Mouse (Mus musculus) C2C12 (cell line): Measurements from ENCODE around the gene Phactr2. TPM values are rescaled to one million over a fixed set of nuclear protein-coding genes. Genes with fewer than 3 reads are reported as not detected.
"Not testable (repeated sequence)": the region's sequence is repeated elsewhere in the genome, so short reads cannot be mapped to it uniquely, and the experiment has no call there.

Experiments
- H3K27me3 ChIP-seq: one replicate; pipeline ENCODE4 v1.6.1; 2011; ENCODE audit not compliant: control insufficient read depth, insufficient read depth, insufficient read length
- H3K36me3 ChIP-seq: one replicate; pipeline ENCODE4 v1.6.1; 2011; ENCODE audit not compliant: control insufficient read depth, insufficient read depth
- H3K4me3 ChIP-seq: one replicate; pipeline ENCODE4 v1.5.1; 2011; ENCODE audit warnings: mild to moderate bottlenecking, control low read depth; ENCODE audit not compliant: poor library complexity, insufficient read depth, severe bottlenecking
- H3K79me2 ChIP-seq: one replicate; pipeline ENCODE4 v1.6.1; 2011; ENCODE audit not compliant: control insufficient read depth, insufficient read depth
- H3K79me3 ChIP-seq: one replicate; pipeline ENCODE4 v1.6.1; 2011; ENCODE audit warnings: low read depth, control low read depth
- H3ac ChIP-seq: one replicate; pipeline ENCODE3; 2011; ENCODE audit warnings: low read depth; ENCODE audit not compliant: control insufficient read depth, insufficient read length
- CEBPB ChIP-seq: IDR thresholded peaks from one replicate; pipeline ENCODE4 v1.6.1; 2011; ENCODE audit warnings: low read depth, mild to moderate bottlenecking, control low read depth, moderate library complexity
- CTCF ChIP-seq: IDR thresholded peaks from one replicate; pipeline ENCODE4 v1.5.1; 2011; ENCODE audit not compliant: control insufficient read depth, insufficient read depth, insufficient read length
- FOSL1 ChIP-seq: IDR thresholded peaks from one replicate; pipeline ENCODE4 v1.8.0; 2011; ENCODE audit warnings: mild to moderate bottlenecking, low read length; ENCODE audit not compliant: poor library complexity, insufficient read depth, severe bottlenecking
- MAX ChIP-seq: IDR thresholded peaks from one replicate; pipeline ENCODE4 v1.6.1; 2011; ENCODE audit warnings: mild to moderate bottlenecking, control low read depth
- MYOD1 ChIP-seq: IDR thresholded peaks from one replicate; pipeline ENCODE4 v1.6.1; 2011; ENCODE audit warnings: low read depth; ENCODE audit not compliant: control insufficient read depth, insufficient read length
- MYOG ChIP-seq: IDR thresholded peaks from one replicate; pipeline ENCODE4 v1.6.1; 2011; ENCODE audit not compliant: control insufficient read depth, insufficient read length; ENCODE audit errors: extremely low read depth
- USF1 ChIP-seq: IDR thresholded peaks from one replicate; pipeline ENCODE4 v1.6.1; 2011; ENCODE audit warnings: low read depth, mild to moderate bottlenecking, control low read depth, moderate library complexity
- polyA plus RNA-seq: library from polyadenylated mRNA; unstranded; fragments of >200 nt; fragmentation: generic; extraction: Trizol; gene quantifications from one replicate; pipeline ENCODE4 v1.2.1, GENCODE M21; 2012; ENCODE audit warnings: missing spikeins

Phactr2 gene
- polyA plus RNA-seq, 1 experiment, result not detected

- Histone ChIP-seq H3K4me3 (no peak overlapping the region), H3ac (no peak overlapping the region), H3K27me3 (peaks cover 45% of the 10 kb centered on the region), H3K79me3 (no peaks in the 10 kb centered on the region), H3K79me2 (no peaks in the 10 kb centered on the region), H3K36me3 (no peaks in the 10 kb centered on the region)
- no peak for TF ChIP-seq USF1
- TF ChIP-seq FOSL1, result no peak
- TF ChIP-seq MYOG, result no peak
- no peak for TF ChIP-seq MYOD1
- TF ChIP-seq CTCF, result no peak
- TF ChIP-seq CEBPB, result no peak
- no peak for TF ChIP-seq MAX
Measured at GRCm38 (mm10) chr10:13475121-13475520, 909 bp upstream of the Phactr2 start.

GRCm38 (mm10) chr10:13474568-13474955 lies 350 bp upstream of the Phactr2 start:
- TF ChIP-seq USF1 (no peak), MYOD1 (no peak), FOSL1 (no peak), CEBPB (no peak), CTCF (no peak), MYOG (no peak), MAX (no peak)
- no peaks in the 10 kb centered on the region for H3K79me3 ChIP-seq
- no peaks in the 10 kb centered on the region for H3K36me3 ChIP-seq
- peak overlapping the region; percentile 30 for H3ac ChIP-seq
- no peaks in the 10 kb centered on the region for H3K79me2 ChIP-seq
- H3K27me3 ChIP-seq, result peaks cover 50% of the 10 kb centered on the region
- H3K4me3 ChIP-seq, result no peak overlapping the region

GRCm38 (mm10) chr10:13473287-13473832 lies 852 bp downstream of the Phactr2 start:
- Histone ChIP-seq H3ac (no peak overlapping the region), H3K27me3 (peaks cover 51% of the 10 kb centered on the region), H3K79me2 (no peaks in the 10 kb centered on the region), H3K4me3 (no peak overlapping the region), H3K79me3 (no peaks in the 10 kb centered on the region), H3K36me3 (no peaks in the 10 kb centered on the region)
- TF ChIP-seq CEBPB, result no peak
- no peak for TF ChIP-seq MAX
- TF ChIP-seq MYOG, result no peak
- no peak for TF ChIP-seq CTCF
- TF ChIP-seq MYOD1, result no peak
- no peak for TF ChIP-seq FOSL1
- no peak for TF ChIP-seq USF1

GRCm38 (mm10) chr10:13470236-13470635 lies 4.0 kb downstream of the Phactr2 start:
- H3K79me2 ChIP-seq, result no peaks in the 10 kb centered on the region
- H3K36me3 ChIP-seq, result no peaks in the 10 kb centered on the region
- H3K79me3 ChIP-seq, result no peaks in the 10 kb centered on the region
- no peak overlapping the region for H3ac ChIP-seq
- no peak for TF ChIP-seq MYOG
- no peak for TF ChIP-seq FOSL1
- no peak for TF ChIP-seq MYOD1
- no peak for TF ChIP-seq MAX
- TF ChIP-seq CTCF, result no peak
- no peak for TF ChIP-seq USF1
- TF ChIP-seq CEBPB, result no peak
- H3K27me3 ChIP-seq, result peaks cover 41% of the 10 kb centered on the region
- H3K4me3 ChIP-seq, result no peak overlapping the region

- H3K27me3 ChIP-seq, result peaks cover 20% of the 10 kb centered on the region
- H3K4me3 ChIP-seq, H3K36me3 ChIP-seq, H3K79me3 ChIP-seq, H3K79me2 ChIP-seq, H3ac ChIP-seq: not testable (repeated sequence)
Measured at GRCm38 (mm10) chr10:13468025-13468529, 6.1 kb downstream of the Phactr2 start.

GRCm38 (mm10) chr10:13466925-13467324 lies 7.3 kb downstream of the Phactr2 start:
- Histone ChIP-seq H3ac (no peak overlapping the region), H3K4me3 (no peak overlapping the region), H3K79me2 (no peaks in the 10 kb centered on the region), H3K27me3 (peaks cover 12% of the 10 kb centered on the region), H3K36me3 (no peaks in the 10 kb centered on the region), H3K79me3 (no peaks in the 10 kb centered on the region)
- TF ChIP-seq MYOD1 (no peak), FOSL1 (no peak), MAX (no peak), USF1 (no peak), CEBPB (no peak), MYOG (no peak), CTCF (no peak)

- H3ac ChIP-seq, H3K4me3 ChIP-seq, H3K79me2 ChIP-seq, H3K79me3 ChIP-seq, H3K27me3 ChIP-seq, H3K36me3 ChIP-seq: not testable (repeated sequence)
Measured at GRCm38 (mm10) chr10:13464295-13464694, 9.9 kb downstream of the Phactr2 start.
